Mouse (Mus musculus): ENCODE results near the gene Metrn.

- TF ChIP-seq GATA1 (IDR thresholded peaks at IDR 0.05; ENCODE audit: low read length) (no peak), TAL1 (IDR thresholded peaks at IDR 0.05; ENCODE audit: low read length) (no peak)
Measured at GRCm38 (mm10) chr17:25761561-25761970, 35.4 kb downstream of the Metrn start.
